8 mouse cellular contexts compared by ENCODE assay signal in genomic region chr5:15506575-15507308, GRCm38 (mm10). TPM values are rescaled to one million over a fixed set of nuclear protein-coding genes. Genes with fewer than 3 reads are reported as not detected.
A peak's percentile ranks its signal among the peaks of the same experiment; 100 is the strongest.
DNase-seq lines count a peak whose midpoint lies in the region; ATAC-seq lines count a peak whose summit lies in the region.

No protein-coding gene starts in this region.

- no peaks in the 10 kb centered on the region for H3K4me1 ChIP-seq in heart, embryonic 11.5 days (ENCODE audit: control insufficient read depth, insufficient read depth, low read length)
- H3K4me1 ChIP-seq in embryonic facial prominence, embryonic 10.5 days: no peaks in the 10 kb centered on the region
- no peaks in the 10 kb centered on the region for H3K4me1 ChIP-seq in hindbrain, embryonic 10.5 days (replicated peaks)
- H3K4me1 ChIP-seq in liver, embryonic 11.5 days (replicated peaks; ENCODE audit: control insufficient read depth, insufficient read depth, low read length): no peaks in the 10 kb centered on the region

- no peaks in the 10 kb centered on the region for H3K27me3 ChIP-seq in heart, embryonic 11.5 days (ENCODE audit: control insufficient read depth, insufficient read depth, low read length)
- no peaks in the 10 kb centered on the region for H3K27me3 ChIP-seq in embryonic facial prominence, embryonic 10.5 days (replicated peaks; ENCODE audit: low read depth, poor library complexity, severe bottlenecking)
- no peaks in the 10 kb centered on the region for H3K27me3 ChIP-seq in hindbrain, embryonic 10.5 days (ENCODE audit: insufficient read depth, poor library complexity, severe bottlenecking)
- H3K27me3 ChIP-seq in liver, embryonic 11.5 days (replicated peaks; ENCODE audit: control insufficient read depth, insufficient read depth, low read length): no peaks in the 10 kb centered on the region

- H3K27ac ChIP-seq in heart, embryonic 11.5 days (ENCODE audit: low read depth, low read length): no peak overlapping the region
- H3K27ac ChIP-seq in embryonic facial prominence, embryonic 10.5 days (replicated peaks): no peak overlapping the region
- H3K27ac ChIP-seq in hindbrain, embryonic 10.5 days: no peak overlapping the region
- no peak overlapping the region for H3K27ac ChIP-seq in liver, embryonic 11.5 days (ENCODE audit: low read depth, low read length)

- peak overlapping the region; percentile 25 for H3K4me2 ChIP-seq in heart, embryonic 11.5 days
- H3K4me2 ChIP-seq in liver, embryonic 11.5 days: no peak overlapping the region

- ATAC-seq in heart, embryonic 11.5 days (replicated peaks; ENCODE audit: insufficient number of reproducible peaks, low FRiP score, low TSS enrichment): peak; percentile 53; the same call in 1 of the 2 replicates
- peak; percentile 75 for ATAC-seq in liver, embryonic 11.5 days (replicated peaks; ENCODE audit: low FRiP score)

- no peaks in the 10 kb centered on the region for H3K36me3 ChIP-seq in heart, embryonic 11.5 days (ENCODE audit: control insufficient read depth, insufficient read depth, low read length)
- H3K36me3 ChIP-seq in embryonic facial prominence, embryonic 10.5 days (replicated peaks): no peaks in the 10 kb centered on the region
- H3K36me3 ChIP-seq in hindbrain, embryonic 10.5 days: no peaks in the 10 kb centered on the region
- no peaks in the 10 kb centered on the region for H3K36me3 ChIP-seq in liver, embryonic 11.5 days (ENCODE audit: control insufficient read depth, insufficient read depth, low read length)

- no peak overlapping the region for H3K9ac ChIP-seq in heart, embryonic 11.5 days (ENCODE audit: low read depth, low read length)
- no peak overlapping the region for H3K9ac ChIP-seq in liver, embryonic 11.5 days (ENCODE audit: low read depth, low read length)

- no peak overlapping the region for H3K4me3 ChIP-seq in heart, embryonic 11.5 days (ENCODE audit: low read depth, low read length)
- peak overlapping the region; percentile 21; the same call in 1 of the 2 replicates for H3K4me3 ChIP-seq in embryonic facial prominence, embryonic 10.5 days
- H3K4me3 ChIP-seq in hindbrain, embryonic 10.5 days: 0 out of 2 replicates have a peak overlapping the region, but pooled peaks have one; percentile 3
- no peak overlapping the region for H3K4me3 ChIP-seq in liver, embryonic 11.5 days (ENCODE audit: low read depth, low read length)

- DNase-seq in heart, adult 11 months: no peak
- peak; percentile 31 for DNase-seq in MEL-GATA-1-ER (ENCODE audit: extremely low read depth, low read depth)
- DNase-seq in embryonic facial prominence, embryonic 10.5 days (ENCODE audit: low spot score): peak; percentile 65
- peak; percentile 46 for DNase-seq in hindbrain, embryonic 10.5 days (ENCODE audit: low spot score)
- DNase-seq in liver, embryonic 11.5 days (ENCODE audit: low spot score): peak; percentile 40
- DNase-seq in retina, embryonic 14.5 days (ENCODE audit: low spot score): peak; percentile 71
- no peak for DNase-seq in urinary bladder, adult 18-20 months (ENCODE audit: low spot score in 2 of 2)

- H3K9me3 ChIP-seq in heart, embryonic 11.5 days (replicated peaks; ENCODE audit: control insufficient read depth, low read length): peaks cover 12% of the 10 kb centered on the region
- H3K9me3 ChIP-seq in embryonic facial prominence, embryonic 10.5 days: peaks cover 49% of the 10 kb centered on the region
- H3K9me3 ChIP-seq in hindbrain, embryonic 10.5 days: peaks cover 58% of the 10 kb centered on the region
- H3K9me3 ChIP-seq in liver, embryonic 11.5 days (ENCODE audit: control insufficient read depth, low read length): peaks cover 6% of the 10 kb centered on the region

- WGBS in heart, embryonic 11.5 days (ENCODE audit: insufficient replicate concordance): 45% methylated on average over 16 of the region's 16 CpGs
- WGBS in embryonic facial prominence, embryonic 10.5 days: 50% methylated on average over 16 of the region's 16 CpGs
- whole genome bisulfite sequencing in hindbrain, embryonic 10.5 days: 50% methylated on average over 16 of the region's 16 CpGs
- WGBS in liver, embryonic 11.5 days: 44% methylated on average over 16 of the region's 16 CpGs

RNA-seq across cellular contexts. Expression of gene Gm21190, which starts 22.3 kb away (rescaled TPM):
- polyA plus RNA-seq in heart, embryonic 11.5 days (2014; fragmentation: Nextera tagmentation; extraction: Ambion mirVana): 0.24 TPM in 1 of 2 replicates, not detected in the other
- polyA plus RNA-seq in embryonic facial prominence, embryonic 10.5 days (2016; fragmentation: Nextera tagmentation; extraction: Ambion mirVana): not detected in 2 replicates
- not detected in 2 replicates for polyA plus RNA-seq in hindbrain, embryonic 10.5 days (2016; fragmentation: Nextera tagmentation; extraction: Ambion mirVana)
- polyA plus RNA-seq in liver, embryonic 11.5 days (2014; fragmentation: Nextera tagmentation; extraction: Ambion mirVana): not detected in 2 replicates

RNA-seq across cellular contexts. Expression of gene Gm21149, which starts 30.4 kb away (rescaled TPM):
- not detected in 2 replicates for polyA plus RNA-seq in heart, embryonic 11.5 days (2014; fragmentation: Nextera tagmentation; extraction: Ambion mirVana)
- not detected in 2 replicates for polyA plus RNA-seq in embryonic facial prominence, embryonic 10.5 days (2016; fragmentation: Nextera tagmentation; extraction: Ambion mirVana)
- not detected in 2 replicates for polyA plus RNA-seq in hindbrain, embryonic 10.5 days (2016; fragmentation: Nextera tagmentation; extraction: Ambion mirVana)
- polyA plus RNA-seq in liver, embryonic 11.5 days (2014; fragmentation: Nextera tagmentation; extraction: Ambion mirVana): not detected in 2 replicates

Comparison
In these comparisons a context has a peak if more than half of its experiments do, and no peak if none do; other contexts are left out.
1. H3K4me3 ChIP-seq: peak in embryonic facial prominence, embryonic 10.5 days (single experiment) and hindbrain, embryonic 10.5 days (single experiment); none in heart, embryonic 11.5 days (single experiment) and liver, embryonic 11.5 days (single experiment).
2. DNase-seq: peak in MEL-GATA-1-ER (single experiment), embryonic facial prominence, embryonic 10.5 days (single experiment), hindbrain, embryonic 10.5 days (single experiment), liver, embryonic 11.5 days (single experiment) and retina, embryonic 14.5 days (single experiment); none in heart, adult 11 months (single experiment) and urinary bladder, adult 18-20 months (0 of 2).